Mouse (Mus musculus) B cell, adult 2 months (primary cell): Measurements from ENCODE around the gene Adk.

Source experiments
- DNase-seq, 2 experiments: peaks; one replicate each; pipeline ENCODE4 v3.0.0; 2022

Gene Adk

GRCm38 (mm10) chr14:21173973-21174745 is 121.8 kb downstream of the Adk start:
- no peak for DNase-seq

- no peak for DNase-seq
Measured at GRCm38 (mm10) chr14:21174804-21175203, 122.4 kb downstream of the Adk start.

- no peak for DNase-seq
Measured at GRCm38 (mm10) chr14:21177781-21178180, 125.4 kb downstream of the Adk start.

GRCm38 (mm10) chr14:21178356-21178755 is 126.0 kb downstream of the Adk start:
- DNase-seq, result no peak

- no peak for DNase-seq
Measured at GRCm38 (mm10) chr14:21181053-21181452, 128.7 kb downstream of the Adk start.

GRCm38 (mm10) chr14:21191966-21192365 is 139.6 kb downstream of the Adk start:
- DNase-seq, result no peak

- no peak for DNase-seq
Measured at GRCm38 (mm10) chr14:21192749-21193148, 140.4 kb downstream of the Adk start.

- DNase-seq, result peak; percentile 2
Measured at GRCm38 (mm10) chr14:21194336-21194735, 142.0 kb downstream of the Adk start.

- no peak for DNase-seq
Measured at GRCm38 (mm10) chr14:21200850-21201249, 148.5 kb downstream of the Adk start.

- DNase-seq, result no peak
Measured at GRCm38 (mm10) chr14:21206472-21206871, 154.1 kb downstream of the Adk start.

GRCm38 (mm10) chr14:21221574-21222138 is 169.3 kb downstream of the Adk start:
- no peak for DNase-seq

GRCm38 (mm10) chr14:21222206-21222605 is 169.8 kb downstream of the Adk start:
- no peak for DNase-seq

- DNase-seq, result no peak
Measured at GRCm38 (mm10) chr14:21223456-21223855, 171.1 kb downstream of the Adk start.

GRCm38 (mm10) chr14:21223971-21224635 is 171.7 kb downstream of the Adk start:
- DNase-seq, result no peak

- no peak for DNase-seq
Measured at GRCm38 (mm10) chr14:21237051-21237450, 184.7 kb downstream of the Adk start.

GRCm38 (mm10) chr14:21241105-21241504 is 188.7 kb downstream of the Adk start:
- DNase-seq, result no peak

- DNase-seq, result no peak
Measured at GRCm38 (mm10) chr14:21251386-21251785, 199.0 kb downstream of the Adk start.

- DNase-seq, result no peak
Measured at GRCm38 (mm10) chr14:21252326-21252886, 200.0 kb downstream of the Adk start.

- DNase-seq, result no peak
Measured at GRCm38 (mm10) chr14:21253321-21253992, 201.1 kb downstream of the Adk start.

- DNase-seq, result no peak
Measured at GRCm38 (mm10) chr14:21253993-21254339, 201.6 kb downstream of the Adk start.

- no peak for DNase-seq
Measured at GRCm38 (mm10) chr14:21268229-21268628, 215.9 kb downstream of the Adk start.

GRCm38 (mm10) chr14:21271472-21271871 is 219.1 kb downstream of the Adk start:
- DNase-seq, result no peak

- no peak for DNase-seq
Measured at GRCm38 (mm10) chr14:21275786-21276185, 223.4 kb downstream of the Adk start.
